Mouse (Mus musculus) Patski (cell line): ENCODE results near the gene Rnf7. TPM values are rescaled to one million over a fixed set of nuclear protein-coding genes. Genes with fewer than 3 reads are reported as not detected.
"Not testable (repeated sequence)": the region's sequence is repeated elsewhere in the genome, so short reads cannot be mapped to it uniquely, and the experiment has no call there.

Experiments used
- ATAC-seq: fragments of 100-300 bp; one replicate; pipeline ENCODE4 v1.8.0; 2021
- CTCF ChIA-PET: fragments of 350-600 bp; sonication (Branson Sonifier 250); formaldehyde crosslinking; loops from one replicate; lab custom pipeline; 2022; ENCODE audit warnings: inconsistent platforms; lab: Charles Lee
- POLR2A ChIA-PET: fragments of 350-600 bp; sonication (Branson Sonifier 250); formaldehyde crosslinking; loops from one replicate; lab custom pipeline; 2022; ENCODE audit warnings: antibody characterized with exemption, inconsistent platforms; lab: Charles Lee
- DNase-seq: peaks from one replicate; pipeline ENCODE4 v3.0.0-alpha.2; 2011; ENCODE audit warnings: low read depth, low spot score
- H3K27me3 ChIP-seq: fragments of 371-371 bp; one replicate; pipeline ENCODE4 v1.5.1; 2021
- CTCF ChIP-seq: fragments of 100-300 bp; IDR thresholded peaks from one replicate; pipeline ENCODE4 v1.5.1; 2021
- in situ Hi-C: fragments of 300-500 bp; cut with MboI; formaldehyde crosslinking; loops from 3 replicates; pipeline ENCODE4 v1.11.1; 2018; ENCODE audit warnings: low pct_unique_long_range_greater_than_20kb, mixed read lengths
- polyA plus RNA-seq: library from polyadenylated mRNA; unstranded; gene quantifications from one replicate; pipeline ENCODE4 v1.2.3, GENCODE M21; 2021

Gene Rnf7
- polyA plus RNA-seq, 1 experiment from 2014 or later = 152 TPM

DNA sequence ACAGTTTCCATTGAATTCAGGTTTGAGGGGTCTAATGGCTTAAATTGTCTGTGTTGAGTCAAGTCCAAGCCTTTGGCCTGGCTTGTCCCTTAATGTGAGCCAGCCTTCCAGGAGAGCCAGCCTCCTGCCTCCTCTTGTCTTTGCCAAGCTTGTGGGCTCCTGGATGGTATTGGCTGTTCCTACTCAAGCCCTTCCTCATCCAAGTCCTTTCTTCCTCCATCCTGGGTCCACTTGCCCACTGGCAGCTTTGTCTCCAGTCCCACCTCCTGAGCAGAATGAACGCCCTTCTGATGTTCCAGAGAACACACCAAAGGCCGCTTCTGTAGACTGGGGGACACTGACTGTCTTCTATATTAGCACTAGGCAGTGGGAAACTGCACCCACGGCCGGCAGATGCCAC, 26.7 kb upstream of the Rnf7 start:
- in situ Hi-C loops = no loop called here
- DNase-seq (no peak), ATAC-seq (no peak)
- ChIA-PET CTCF (interaction anchor here (1.3 to 1.6 kb wide), 2 partner anchors 8 to 14 kb away, joined by 4 read pairs; no protein-coding TSS in a partner anchor), POLR2A (no interaction called here)
- no peaks in the 10 kb centered on the region for H3K27me3 ChIP-seq
- TF ChIP-seq CTCF = no peak

DNA sequence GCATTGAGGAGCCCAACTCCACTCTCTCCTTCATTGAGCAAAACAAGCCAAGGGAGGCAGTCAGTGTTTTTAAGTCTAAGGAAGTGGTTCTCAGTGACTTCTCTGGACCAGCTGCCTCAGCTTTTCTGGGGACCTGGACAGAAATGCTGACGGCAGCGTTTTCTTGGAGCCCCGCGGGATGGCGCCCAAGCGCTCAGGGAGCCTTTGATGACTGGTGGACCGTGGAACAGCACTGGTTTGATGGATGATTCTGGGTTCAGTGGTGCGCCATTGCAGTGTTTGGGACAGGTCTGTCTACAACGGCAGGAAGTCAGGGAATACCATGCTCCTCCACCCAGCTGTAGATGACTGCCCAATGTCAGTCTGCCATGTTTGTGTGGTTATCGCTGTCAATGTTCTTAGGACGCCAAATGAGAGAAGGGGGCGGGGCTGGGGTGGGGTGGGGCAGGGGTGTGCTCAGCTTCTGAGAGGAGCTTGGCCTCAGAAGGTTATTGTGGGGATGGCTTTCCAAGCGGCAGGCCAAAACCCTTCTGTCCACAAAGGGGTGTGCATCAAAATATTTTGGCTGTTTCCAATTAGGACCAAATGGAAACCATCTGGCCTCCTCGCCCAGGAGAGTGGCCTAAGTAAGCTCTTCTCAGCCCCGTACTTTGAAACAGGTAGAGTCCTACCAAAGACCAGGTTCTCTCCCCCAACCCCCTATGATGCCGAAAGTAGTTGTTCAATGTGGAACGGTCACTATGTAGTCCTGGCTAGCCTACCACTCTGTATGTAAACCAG, 25.8 kb upstream of the Rnf7 start:
- CTCF ChIA-PET = interaction anchor here (1.6 kb wide), 1 partner anchor 13 kb away, joined by 4 read pairs; no protein-coding TSS in a partner anchor

GRCm38 (mm10) chr9:96502856-96503610, 24.6 kb upstream of the Rnf7 start:
- ATAC-seq (peak; percentile 8), DNase-seq (no peak)
- no peak for TF ChIP-seq CTCF
- ChIA-PET POLR2A (no interaction called here), CTCF (interaction anchor here (1.2 kb wide), 1 partner anchor 19 kb away, joined by 3 read pairs; no protein-coding TSS in a partner anchor)
- no peaks in the 10 kb centered on the region for H3K27me3 ChIP-seq
- in situ Hi-C loops = no loop called here

More for the DNA sequence above, 25.8 kb upstream of the Rnf7 start:
- POLR2A ChIA-PET = interaction anchor here (0.6 kb wide), 1 partner anchor 122 kb away, joined by 3 read pairs; no protein-coding TSS in a partner anchor
- no peak for ATAC-seq
- DNase-seq = no peak
- in situ Hi-C loops = no loop called here
- no peaks in the 10 kb centered on the region for H3K27me3 ChIP-seq
- TF ChIP-seq CTCF = no peak

GRCm38 (mm10) chr9:96501217-96501616, 22.7 kb upstream of the Rnf7 start:
- H3K27me3 ChIP-seq = no peaks in the 10 kb centered on the region
- ChIA-PET CTCF (no interaction called here), POLR2A (interaction anchor here (0.5 to 0.6 kb wide), 2 partner anchors 23 to 42 kb away, joined by 3 to 5 read pairs; no protein-coding TSS in a partner anchor)
- TF ChIP-seq CTCF = no peak
- DNase-seq = no peak
- in situ Hi-C loops = no loop called here
- ATAC-seq = no peak

DNA sequence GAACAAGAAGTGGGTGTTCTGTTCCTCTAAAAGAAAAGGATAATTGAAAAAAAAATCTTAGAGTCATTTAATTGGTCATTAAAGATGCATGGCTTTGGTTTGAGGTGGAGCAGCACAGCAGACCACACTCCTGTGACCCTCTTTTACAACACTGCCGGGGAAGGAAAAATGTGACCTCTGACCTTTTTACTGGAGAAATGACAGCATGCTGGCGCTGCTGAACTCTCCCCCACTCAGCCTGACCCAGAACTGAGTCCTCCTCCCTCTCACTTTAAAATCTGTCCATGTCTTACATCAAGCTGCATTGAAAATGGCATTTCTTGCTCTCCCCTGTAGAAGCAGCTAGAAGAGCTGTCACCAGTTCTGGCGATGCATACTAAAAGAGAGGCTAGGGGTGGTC, 14.7 kb upstream of the Rnf7 start:
- CTCF ChIA-PET = no interaction called here
- H3K27me3 ChIP-seq = no peaks in the 10 kb centered on the region
- no peak for TF ChIP-seq CTCF
- DNase-seq (no peak), ATAC-seq (no peak)
- POLR2A ChIA-PET = no interaction called here
- in situ Hi-C loops = loop anchor here (10.0 kb wide), 1 partner anchor 208 kb away; no protein-coding TSS in a partner anchor

DNA sequence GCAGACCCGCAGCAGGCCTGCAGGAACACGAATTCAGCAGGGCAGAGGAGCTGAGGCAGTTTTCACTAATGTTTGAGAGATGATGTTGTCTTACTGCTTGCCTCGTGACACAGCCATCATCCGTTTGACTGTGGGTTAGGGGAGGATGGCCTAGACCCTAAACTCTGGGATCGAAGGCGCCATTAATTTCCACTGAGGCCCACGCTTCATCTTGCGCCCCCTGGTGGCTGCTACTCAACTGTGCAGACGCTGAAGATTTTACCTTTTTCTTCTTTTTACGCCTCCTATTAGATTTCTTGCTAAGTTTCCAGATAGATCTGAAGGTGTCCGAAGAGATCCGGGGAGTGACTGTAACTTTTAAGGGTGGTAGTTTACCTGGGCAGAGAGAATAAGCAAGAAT, 13.3 kb upstream of the Rnf7 start:
- ChIA-PET CTCF (interaction anchor here (0.6 to 1.7 kb wide), 5 partner anchors 13 to 142 kb away, joined by 3 to 4 read pairs (median 3); no protein-coding TSS in a partner anchor), POLR2A (no interaction called here)
- peak; percentile 88 for TF ChIP-seq CTCF
- ATAC-seq = no peak
- no peaks in the 10 kb centered on the region for H3K27me3 ChIP-seq
- DNase-seq = no peak
- in situ Hi-C loops = loop anchor here (10.0 kb wide), 1 partner anchor 207 kb away; no protein-coding TSS in a partner anchor

DNA sequence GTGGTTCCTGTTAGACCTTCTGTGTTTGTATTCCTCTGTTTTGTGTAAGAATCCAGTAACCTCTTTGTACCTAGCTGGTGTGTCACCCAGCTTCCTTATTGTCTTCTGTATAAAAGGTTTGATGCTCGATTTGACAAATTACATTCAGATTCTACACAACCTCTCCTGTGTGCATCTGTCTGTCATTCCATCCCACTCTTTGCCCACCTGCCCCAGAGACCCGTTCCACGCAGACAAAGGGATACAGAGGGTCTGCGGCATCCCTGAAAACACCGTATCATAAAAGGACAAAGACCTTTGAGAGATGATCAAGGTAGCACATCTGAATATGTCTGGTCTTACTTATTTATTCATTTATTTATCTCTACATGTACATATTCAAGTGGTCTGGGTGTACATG, 9.4 kb upstream of the Rnf7 start:
- H3K27me3 ChIP-seq, ATAC-seq, CTCF ChIA-PET, DNase-seq, POLR2A ChIA-PET: not testable (repeated sequence)
- in situ Hi-C loops = loop anchor here (10.0 kb wide), 1 partner anchor 123 kb away; the partner anchor contains the start of gene Atp1b3

- in situ Hi-C loops = loop anchor here (10.0 kb wide), 1 partner anchor 119 kb away; the partner anchor contains the start of gene Atp1b3
- POLR2A ChIA-PET = no interaction called here
- CTCF ChIA-PET = interaction anchor here (1.0 kb wide), 1 partner anchor 19 kb away, joined by 3 read pairs; no protein-coding TSS in a partner anchor
- DNase-seq = no peak
- no peaks in the 10 kb centered on the region for H3K27me3 ChIP-seq
- no peak for TF ChIP-seq CTCF
- no peak for ATAC-seq
These were observed 5.2 kb upstream of the Rnf7 start for GRCm38 (mm10) chr9:96483648-96484047.

DNA sequence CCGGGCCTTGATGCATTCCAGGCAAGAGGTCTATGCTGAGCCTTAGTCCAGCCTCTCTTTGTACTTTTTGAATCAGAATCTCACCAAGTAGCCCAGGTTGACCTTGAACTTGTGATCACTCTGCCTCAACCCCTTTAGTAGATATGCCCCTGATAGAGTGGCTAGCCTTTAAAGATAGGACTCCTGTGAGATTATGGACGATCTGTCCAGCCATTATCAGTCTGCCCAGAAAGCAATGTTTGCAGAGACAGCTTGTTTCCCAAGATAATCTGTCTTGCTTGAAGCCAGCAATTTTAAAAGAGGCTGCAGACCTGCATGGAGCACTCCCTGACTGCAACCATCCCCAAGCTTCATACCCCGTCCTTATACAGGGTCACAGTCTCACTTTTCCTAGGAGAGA, 4.6 kb upstream of the Rnf7 start:
- DNase-seq (no peak), ATAC-seq (no peak)
- no peak for TF ChIP-seq CTCF
- no peaks in the 10 kb centered on the region for H3K27me3 ChIP-seq
- POLR2A ChIA-PET = no interaction called here
- CTCF ChIA-PET = interaction anchor here (1.0 kb wide), 1 partner anchor 20 kb away, joined by 3 read pairs; no protein-coding TSS in a partner anchor
- in situ Hi-C loops = loop anchor here (10.0 kb wide), 1 partner anchor 118 kb away; the partner anchor contains the start of gene Atp1b3

GRCm38 (mm10) chr9:96472356-96472755, 6.1 kb downstream of the Rnf7 start:
- ATAC-seq (no peak), DNase-seq (no peak)
- POLR2A ChIA-PET = no interaction called here
- in situ Hi-C loops = no loop called here
- CTCF ChIA-PET = no interaction called here
- TF ChIP-seq CTCF = no peak
- no peaks in the 10 kb centered on the region for H3K27me3 ChIP-seq

DNA sequence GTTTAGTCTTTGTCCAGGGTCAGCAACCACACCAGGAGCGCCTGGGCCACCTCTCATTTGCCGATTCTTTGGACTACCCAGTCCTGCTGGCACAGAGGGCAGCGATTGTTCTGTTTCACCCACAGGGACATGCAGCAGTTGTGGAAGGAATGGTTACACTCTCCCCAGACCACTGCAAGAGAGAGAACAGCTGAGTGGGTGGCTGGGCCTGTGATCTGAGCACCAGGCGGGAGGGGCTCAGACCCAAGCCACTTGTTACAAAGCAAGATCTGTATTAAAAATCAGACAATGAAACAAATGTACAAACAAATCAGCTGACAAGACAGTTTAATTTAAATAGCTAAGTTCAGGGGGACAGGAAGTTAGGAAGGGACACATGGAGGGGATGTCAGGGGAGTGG, 6.8 kb downstream of the Rnf7 start:
- POLR2A ChIA-PET = not testable (repeated sequence)

More for the DNA sequence above, 6.8 kb downstream of the Rnf7 start:
- in situ Hi-C loops, DNase-seq, CTCF ChIA-PET, H3K27me3 ChIP-seq, ATAC-seq: not testable (repeated sequence)
